Mouse (Mus musculus) neural tube, embryonic 11.5 days (tissue): Measurements from ENCODE around the gene Tspan15. TPM values are rescaled to one million over a fixed set of nuclear protein-coding genes. Genes with fewer than 3 reads are reported as not detected.
A peak's percentile ranks its signal among the peaks of the same experiment; 100 is the strongest.

Experiments
- ATAC-seq: fragments of 200-750 bp; cut with Nextera tagmentation; 2 replicates; pipeline ENCODE4 v1.8.0; 2017; ENCODE audit warnings: moderate number of reproducible peaks, mild to moderate bottlenecking, moderate TSS enrichment, moderate library complexity; ENCODE audit not compliant: insufficient read depth, low FRiP score, low TSS enrichment
- DNase-seq: peaks from one replicate; pipeline ENCODE4 v3.0.0-alpha.2; 2015; ENCODE audit warnings: low spot score
- H3K27ac ChIP-seq: fragments of 300-500 bp; sonication (generic); 2 replicates; pipeline ENCODE4 v1.5.1; 2014; ENCODE audit warnings: low read depth, mild to moderate bottlenecking, low read length
- H3K27me3 ChIP-seq: fragments of 300-500 bp; sonication (generic); 2 replicates; pipeline ENCODE4 v1.6.1; 2014; ENCODE audit warnings: mild to moderate bottlenecking, low read length, mixed read lengths; ENCODE audit not compliant: control insufficient read depth, insufficient read depth
- H3K36me3 ChIP-seq: fragments of 300-500 bp; sonication (generic); 2 replicates; pipeline ENCODE4 v1.6.1; 2014; ENCODE audit warnings: mild to moderate bottlenecking, low read length, moderate library complexity, mixed read lengths; ENCODE audit not compliant: control insufficient read depth, insufficient read depth
- H3K4me1 ChIP-seq: fragments of 300-500 bp; sonication (generic); 2 replicates; pipeline ENCODE4 v1.6.1; 2014; ENCODE audit warnings: low read length, mixed read lengths; ENCODE audit not compliant: control insufficient read depth, insufficient read depth
- H3K4me2 ChIP-seq: fragments of 300-500 bp; sonication (generic); 2 replicates; pipeline ENCODE4 v1.6.1; 2014; ENCODE audit warnings: low read depth, mild to moderate bottlenecking, moderate library complexity
- H3K4me3 ChIP-seq: fragments of 300-500 bp; sonication (generic); 2 replicates; pipeline ENCODE4 v1.5.1; 2014; ENCODE audit warnings: low read depth, low read length
- H3K9ac ChIP-seq: fragments of 300-500 bp; sonication (generic); 2 replicates; pipeline ENCODE4 v1.6.1; 2014; ENCODE audit warnings: mild to moderate bottlenecking, low read length
- H3K9me3 ChIP-seq: fragments of 300-500 bp; sonication (generic); 2 replicates; pipeline ENCODE4 v1.6.1; 2016; ENCODE audit warnings: low read length; ENCODE audit not compliant: control insufficient read depth
- WGBS: fragments of 180-500 bp; shearing (Covaris S2); extraction: QIAGEN DNeasy Blood & Tissue Kit; methylation state at CpG from one replicate; pipeline ENCODE4 v1.1.7; 2014; 5-methylcytosine and 5-hydroxymethylcytosine counted together
- polyA plus RNA-seq: library from polyadenylated mRNA; unstranded; fragments of >200 nt; fragmentation: Nextera tagmentation; extraction: Ambion mirVana; gene quantifications from 2 replicates; pipeline ENCODE4 v1.2.1, GENCODE M21; 2014

Gene Tspan15
- polyA plus RNA-seq, 1 experiment from 2014 or later, result 8.6 TPM

- ATAC-seq, result no peak
- Histone ChIP-seq H3K9ac (no peak overlapping the region), H3K4me2 (no peak overlapping the region), H3K27me3 (no peaks in the 10 kb centered on the region), H3K27ac (no peak overlapping the region), H3K36me3 (no peaks in the 10 kb centered on the region), H3K4me3 (no peak overlapping the region), H3K9me3 (no peaks in the 10 kb centered on the region), H3K4me1 (peaks cover 9% of the 10 kb centered on the region; the same call in 1 of the 2 replicates)
- DNase-seq, result peak; percentile 40
- 36% methylated on average over 10 of the region's 10 CpGs for WGBS
Measured at GRCm38 (mm10) chr10:62208241-62208896, 22.7 kb downstream of the Tspan15 start.

GRCm38 (mm10) chr10:62202574-62202973, 28.5 kb downstream of the Tspan15 start:
- 76% methylated on average over 6 of the region's 6 CpGs for WGBS

GRCm38 (mm10) chr10:62198891-62199290, 32.2 kb downstream of the Tspan15 start:
- WGBS, result 66% methylated on average over 1 of the region's 1 CpGs
- H3K4me2 ChIP-seq, result no peak overlapping the region

More at GRCm38 (mm10) chr10:62202574-62202973, 28.5 kb downstream of the Tspan15 start:
- Histone ChIP-seq H3K27ac (no peak overlapping the region), H3K4me2 (no peak overlapping the region), H3K9me3 (no peaks in the 10 kb centered on the region), H3K9ac (no peak overlapping the region), H3K27me3 (no peaks in the 10 kb centered on the region), H3K4me1 (no peaks in the 10 kb centered on the region), H3K4me3 (no peak overlapping the region), H3K36me3 (no peaks in the 10 kb centered on the region)
- DNase-seq (no peak), ATAC-seq (no peak)

GRCm38 (mm10) chr10:62197403-62197802, 33.6 kb downstream of the Tspan15 start:
- ATAC-seq, result no peak

More at GRCm38 (mm10) chr10:62198891-62199290, 32.2 kb downstream of the Tspan15 start:
- no peaks in the 10 kb centered on the region for H3K27me3 ChIP-seq
- no peak overlapping the region for H3K4me3 ChIP-seq
- no peak for ATAC-seq
- no peaks in the 10 kb centered on the region for H3K36me3 ChIP-seq
- H3K9ac ChIP-seq, result no peak overlapping the region
- no peaks in the 10 kb centered on the region for H3K9me3 ChIP-seq
- no peaks in the 10 kb centered on the region for H3K4me1 ChIP-seq
- DNase-seq, result no peak
- no peak overlapping the region for H3K27ac ChIP-seq

GRCm38 (mm10) chr10:62195376-62195775, 35.7 kb downstream of the Tspan15 start:
- 62% methylated on average over 7 of the region's 7 CpGs for WGBS
- Histone ChIP-seq H3K4me2 (no peak overlapping the region), H3K27me3 (no peaks in the 10 kb centered on the region), H3K27ac (no peak overlapping the region), H3K4me3 (no peak overlapping the region), H3K4me1 (no peaks in the 10 kb centered on the region), H3K9me3 (no peaks in the 10 kb centered on the region), H3K9ac (no peak overlapping the region), H3K36me3 (no peaks in the 10 kb centered on the region; the same call in 1 of the 2 replicates)
- DNase-seq (no peak), ATAC-seq (no peak)

More at GRCm38 (mm10) chr10:62197403-62197802, 33.6 kb downstream of the Tspan15 start:
- Histone ChIP-seq H3K4me1 (no peaks in the 10 kb centered on the region), H3K9ac (no peak overlapping the region), H3K9me3 (no peaks in the 10 kb centered on the region), H3K4me2 (no peak overlapping the region), H3K27me3 (no peaks in the 10 kb centered on the region), H3K36me3 (no peaks in the 10 kb centered on the region), H3K4me3 (no peak overlapping the region), H3K27ac (no peak overlapping the region)
- 74% methylated on average over 4 of the region's 4 CpGs for WGBS
- no peak for DNase-seq

- no peaks in the 10 kb centered on the region for H3K27me3 ChIP-seq
- no peak overlapping the region for H3K4me2 ChIP-seq
- H3K9me3 ChIP-seq, result no peaks in the 10 kb centered on the region
- ATAC-seq (no peak), DNase-seq (no peak)
- no peak overlapping the region for H3K9ac ChIP-seq
- 54% methylated on average over 6 of the region's 6 CpGs for WGBS
- no peaks in the 10 kb centered on the region; the same call in 1 of the 2 replicates for H3K36me3 ChIP-seq
- no peak overlapping the region for H3K27ac ChIP-seq
- H3K4me3 ChIP-seq, result no peak overlapping the region
- H3K4me1 ChIP-seq, result no peaks in the 10 kb centered on the region
Measured at GRCm38 (mm10) chr10:62194946-62195345, 36.1 kb downstream of the Tspan15 start.

- WGBS, result 82% methylated on average over 5 of the region's 5 CpGs
- DNase-seq (no peak), ATAC-seq (no peak)
- no peak overlapping the region for H3K27ac ChIP-seq
- H3K4me3 ChIP-seq, result no peak overlapping the region
- H3K36me3 ChIP-seq, result no peaks in the 10 kb centered on the region; the same call in 1 of the 2 replicates
- H3K27me3 ChIP-seq, result no peaks in the 10 kb centered on the region
- no peak overlapping the region for H3K9ac ChIP-seq
- H3K4me2 ChIP-seq, result no peak overlapping the region
- no peaks in the 10 kb centered on the region for H3K9me3 ChIP-seq
- H3K4me1 ChIP-seq, result no peaks in the 10 kb centered on the region
Measured at GRCm38 (mm10) chr10:62194461-62194860, 36.6 kb downstream of the Tspan15 start.

GRCm38 (mm10) chr10:62194043-62194442, 37.0 kb downstream of the Tspan15 start:
- no peak overlapping the region for H3K4me3 ChIP-seq
- H3K36me3 ChIP-seq, result no peaks in the 10 kb centered on the region; the same call in 1 of the 2 replicates
- no peak overlapping the region for H3K9ac ChIP-seq
- H3K27me3 ChIP-seq, result no peaks in the 10 kb centered on the region
- no peaks in the 10 kb centered on the region for H3K9me3 ChIP-seq
- no peak overlapping the region for H3K4me2 ChIP-seq
- WGBS, result 82% methylated on average over 6 of the region's 6 CpGs
- ATAC-seq, result no peak
- no peak for DNase-seq
- H3K27ac ChIP-seq, result no peak overlapping the region
- H3K4me1 ChIP-seq, result no peaks in the 10 kb centered on the region

GRCm38 (mm10) chr10:62192701-62193157, 38.3 kb downstream of the Tspan15 start:
- Histone ChIP-seq H3K27me3 (no peaks in the 10 kb centered on the region), H3K4me2 (no peak overlapping the region), H3K4me1 (no peaks in the 10 kb centered on the region), H3K9me3 (no peaks in the 10 kb centered on the region), H3K4me3 (no peak overlapping the region), H3K36me3 (no peaks in the 10 kb centered on the region; the same call in 1 of the 2 replicates), H3K9ac (no peak overlapping the region), H3K27ac (no peak overlapping the region)
- 79% methylated on average over 9 of the region's 9 CpGs for WGBS
- no peak for ATAC-seq
- no peak for DNase-seq
